Mouse (Mus musculus) MN1 (cell line): ENCODE data around the gene Pak3.
"Not testable (repeated sequence)": the region's sequence is repeated elsewhere in the genome, so short reads cannot be mapped to it uniquely, and the experiment has no call there.

Source experiments
- DNase-seq: peaks from one replicate; pipeline ENCODE4 v3.0.0-alpha.2; 2016; ENCODE audit warnings: low spot score

The Pak3 gene

GRCm38 (mm10) chrX:143518168-143518901 is at the start of gene Pak3:
TSS of gene Pak3 (plus strand) at chrX:143518591.
- no peak for DNase-seq

GRCm38 (mm10) chrX:143482866-143483265 is 35.5 kb upstream of the Pak3 start:
- DNase-seq: peak; percentile 100

GRCm38 (mm10) chrX:143501053-143501695 is 17.2 kb upstream of the Pak3 start:
- DNase-seq: no peak

GRCm38 (mm10) chrX:143501776-143502365 is 16.5 kb upstream of the Pak3 start:
- no peak for DNase-seq

- no peak for DNase-seq
Observed at GRCm38 (mm10) chrX:143518917-143519316, 526 bp downstream of the Pak3 start.

GRCm38 (mm10) chrX:143519454-143519853 is 1.1 kb downstream of the Pak3 start:
- not testable (repeated sequence) for DNase-seq

GRCm38 (mm10) chrX:143520195-143520594 is 1.8 kb downstream of the Pak3 start:
- no peak for DNase-seq

GRCm38 (mm10) chrX:143532331-143532730 is 13.9 kb downstream of the Pak3 start:
- DNase-seq: no peak

GRCm38 (mm10) chrX:143533574-143533973 is 15.2 kb downstream of the Pak3 start:
- no peak for DNase-seq

GRCm38 (mm10) chrX:143542756-143543155 is 24.4 kb downstream of the Pak3 start:
- DNase-seq: no peak

GRCm38 (mm10) chrX:143543186-143543793 is 24.9 kb downstream of the Pak3 start:
- DNase-seq: no peak

GRCm38 (mm10) chrX:143573691-143574090 is 55.3 kb downstream of the Pak3 start:
- no peak for DNase-seq

GRCm38 (mm10) chrX:143579925-143580324 is 61.5 kb downstream of the Pak3 start:
- DNase-seq: no peak

- DNase-seq: no peak
Observed at GRCm38 (mm10) chrX:143580458-143580959, 62.1 kb downstream of the Pak3 start.

- DNase-seq: no peak
Observed at GRCm38 (mm10) chrX:143606877-143607449, 88.6 kb downstream of the Pak3 start.

- DNase-seq: no peak
Observed at GRCm38 (mm10) chrX:143618734-143619133, 100.3 kb downstream of the Pak3 start.

- DNase-seq: no peak
Observed at GRCm38 (mm10) chrX:143627767-143628166, 109.4 kb downstream of the Pak3 start.

- DNase-seq: no peak
Observed at GRCm38 (mm10) chrX:143643936-143644335, 125.5 kb downstream of the Pak3 start.

GRCm38 (mm10) chrX:143644807-143645206 is 126.4 kb downstream of the Pak3 start:
- no peak for DNase-seq

GRCm38 (mm10) chrX:143654308-143655176 is 136.2 kb downstream of the Pak3 start:
- DNase-seq: no peak

GRCm38 (mm10) chrX:143655177-143655492 is 136.7 kb downstream of the Pak3 start:
- DNase-seq: no peak
